Mouse (Mus musculus) CH12.LX (cell line): ENCODE measurements around the gene Stpg4. TPM values are rescaled to one million over a fixed set of nuclear protein-coding genes. Genes with fewer than 3 reads are reported as not detected.

Experiments used
- DNase-seq: peaks from one replicate; pipeline ENCODE4 v3.0.0-alpha.2; 2013; ENCODE audit errors: extremely low read depth
- H3K27ac ChIP-seq: 2 replicates; pipeline ENCODE4 v1.5.1; 2012; ENCODE audit warnings: low read depth, mild to moderate bottlenecking, control low read depth, moderate library complexity; ENCODE audit not compliant: insufficient read depth
- H3K27me3 ChIP-seq: replicated peaks from 2 replicates; pipeline ENCODE3; 2012; ENCODE audit warnings: inconsistent platforms
- H3K36me3 ChIP-seq, 2 experiments: replicated peaks in 1 of 2; 2 replicates each; pipeline versions ENCODE3 to v1.6.1; 2012; ENCODE audit warnings: inconsistent platforms in 1 of 2, low read length in 1 of 2, mild to moderate bottlenecking in 1 of 2, mixed read lengths in 1 of 2, moderate library complexity in 1 of 2; ENCODE audit not compliant: control insufficient read depth in 1 of 2, insufficient read depth in 1 of 2
- H3K4me1 ChIP-seq, 2 experiments: 2 replicates each; pipeline ENCODE4 v1.6.1; 2012; ENCODE audit warnings: inconsistent platforms in 1 of 2, moderate library complexity in 1 of 2; ENCODE audit not compliant: insufficient read depth in 2 of 2, control insufficient read depth in 1 of 2
- H3K4me2 ChIP-seq: 2 replicates; pipeline ENCODE4 v1.6.1; 2012; ENCODE audit warnings: low read depth, mild to moderate bottlenecking, control low read depth; ENCODE audit not compliant: poor library complexity, insufficient read depth, severe bottlenecking
- H3K4me3 ChIP-seq, 3 experiments: fragments of 150-350 bp in 1 of 3; sonication (generic) in 1 of 3; replicated peaks in 1 of 3; 2 replicates each; pipeline versions ENCODE3 to v1.5.1; 2011 to 2012; ENCODE audit warnings: low read depth in 2 of 3, low read length in 2 of 3, mild to moderate bottlenecking in 2 of 3, moderate library complexity in 2 of 3, control low read depth in 1 of 3, improper control_type of control experiment in 1 of 3, inconsistent platforms in 1 of 3, mixed read lengths in 1 of 3; ENCODE audit not compliant: poor library complexity in 1 of 3
- H3K79me2 ChIP-seq: replicated peaks from 2 replicates; pipeline ENCODE4 v1.6.1; 2012; ENCODE audit warnings: mild to moderate bottlenecking, moderate library complexity; ENCODE audit not compliant: control insufficient read depth, poor library complexity, insufficient read depth, severe bottlenecking; ENCODE audit errors: extremely low read depth
- H3K9ac ChIP-seq: 2 replicates; pipeline ENCODE4 v1.6.1; 2012; ENCODE audit warnings: low read depth, mild to moderate bottlenecking, control low read depth, moderate library complexity; ENCODE audit not compliant: insufficient read depth
- H3K9me3 ChIP-seq: replicated peaks from 2 replicates; pipeline ENCODE3; 2012; ENCODE audit warnings: low read length, inconsistent platforms, mixed read lengths
- BHLHE40 ChIP-seq: IDR thresholded peaks from 2 replicates; pipeline ENCODE4 v1.6.1; 2011; ENCODE audit warnings: mild to moderate bottlenecking, low read depth, low read length, improper control_type of control experiment
- CHD1 ChIP-seq: IDR thresholded peaks from 2 replicates; pipeline ENCODE4 v1.6.1; 2012; ENCODE audit warnings: low read depth, low read length, improper control_type of control experiment, inconsistent platforms
- CHD2 ChIP-seq: IDR thresholded peaks from 2 replicates; pipeline ENCODE4 v1.6.1; 2011; ENCODE audit warnings: low read length, improper control_type of control experiment
- CTCF ChIP-seq, 2 experiments: IDR thresholded peaks in 1 of 2; conservative IDR thresholded peaks in 1 of 2; 2 replicates each; pipeline ENCODE4 v1.5.1; 2011 to 2012; ENCODE audit warnings: low read depth in 2 of 2, low read length in 2 of 2, improper control_type of control experiment in 1 of 2, inconsistent platforms in 1 of 2, mild to moderate bottlenecking in 1 of 2, moderate library complexity in 1 of 2
- ELF1 ChIP-seq: IDR thresholded peaks from 2 replicates; pipeline ENCODE4 v1.6.1; 2014; ENCODE audit warnings: low read depth, mild to moderate bottlenecking, inconsistent platforms, low read length, improper control_type of control experiment
- EP300 ChIP-seq: IDR thresholded peaks from 2 replicates; pipeline ENCODE4 v1.6.1; 2011; ENCODE audit warnings: low read length, improper control_type of control experiment
- GABPA ChIP-seq: IDR thresholded peaks from 2 replicates; pipeline ENCODE4 v1.6.1; 2012; ENCODE audit warnings: low read depth, low read length, improper control_type of control experiment, inconsistent platforms; ENCODE audit not compliant: insufficient replicate concordance
- HCFC1 ChIP-seq: IDR thresholded peaks from 2 replicates; pipeline ENCODE4 v1.6.1; 2012; ENCODE audit warnings: low read depth, mild to moderate bottlenecking, inconsistent platforms, low read length, improper control_type of control experiment
- JUN ChIP-seq: IDR thresholded peaks from 2 replicates; pipeline ENCODE4 v1.6.1; 2011; ENCODE audit warnings: low read depth, mild to moderate bottlenecking, low read length, improper control_type of control experiment, moderate library complexity; ENCODE audit not compliant: insufficient read depth
- JUND ChIP-seq: conservative IDR thresholded peaks from 2 replicates; pipeline ENCODE4 v1.6.1; 2011; ENCODE audit warnings: low read depth, low read length, improper control_type of control experiment
- MAFK ChIP-seq: IDR thresholded peaks from 2 replicates; pipeline ENCODE4 v1.6.1; 2011; ENCODE audit warnings: low read length, improper control_type of control experiment; ENCODE audit not compliant: insufficient replicate concordance
- MAZ ChIP-seq: IDR thresholded peaks from 2 replicates; pipeline ENCODE4 v1.6.1; 2012; ENCODE audit warnings: low read depth, mild to moderate bottlenecking, inconsistent platforms, low read length, improper control_type of control experiment, moderate library complexity
- MXI1 ChIP-seq: IDR thresholded peaks from 2 replicates; pipeline ENCODE4 v1.6.1; 2011; ENCODE audit warnings: mild to moderate bottlenecking, low read depth, low read length, improper control_type of control experiment
- MYC ChIP-seq: IDR thresholded peaks from 2 replicates; pipeline ENCODE4 v1.6.1; 2011; ENCODE audit warnings: low read depth, mild to moderate bottlenecking, improper control_type of control experiment, low read length
- NELFE ChIP-seq: IDR thresholded peaks from 2 replicates; pipeline ENCODE4 v1.6.1; 2011; ENCODE audit warnings: low read depth, low read length, improper control_type of control experiment
- PAX5 ChIP-seq: IDR thresholded peaks from 2 replicates; pipeline ENCODE4 v1.6.1; 2012; ENCODE audit warnings: low read length, inconsistent platforms, mixed read lengths
- POLR2A ChIP-seq: IDR thresholded peaks from 2 replicates; pipeline ENCODE4 v1.6.1; 2011; ENCODE audit warnings: low read depth, mild to moderate bottlenecking, improper control_type of control experiment, low read length
- POLR2AphosphoS2 ChIP-seq: IDR thresholded peaks from 2 replicates; pipeline ENCODE4 v1.6.1; 2011; ENCODE audit warnings: low read depth, low read length, improper control_type of control experiment
- RAD21 ChIP-seq: IDR thresholded peaks from 2 replicates; pipeline ENCODE4 v1.6.1; 2011; ENCODE audit warnings: low read depth, mild to moderate bottlenecking, low read length, improper control_type of control experiment, moderate library complexity
- ZC3H11A ChIP-seq: IDR thresholded peaks from 2 replicates; pipeline ENCODE4 v1.6.1; 2012; ENCODE audit warnings: low read depth, mild to moderate bottlenecking, inconsistent platforms, low read length, improper control_type of control experiment
- ZNF384 ChIP-seq: IDR thresholded peaks from 2 replicates; pipeline ENCODE4 v1.6.1; 2012; ENCODE audit warnings: low read depth, low read length, improper control_type of control experiment, inconsistent platforms
- dilution Hi-C: fragments of 300-500 bp; cut with MboI; formaldehyde crosslinking; loops from 2 replicates; pipeline ENCODE4 v1.14.3; 2020; ENCODE audit warnings: low sequenced_read_pairs; ENCODE audit not compliant: extremely low pct_unique_long_range_greater_than_20kb, extremely low pct_ligation_motif_present
- in situ Hi-C: fragments of 300-500 bp; cut with MboI; formaldehyde crosslinking; loops from 3 replicates; pipeline ENCODE4 v1.14.3; 2019; ENCODE audit warnings: low sequenced_read_pairs, low pct_ligation_motif_present, low pct_unique_long_range_greater_than_20kb, mixed read lengths
- polyA plus RNA-seq: library from polyadenylated mRNA; unstranded; fragments of >175 nt; gene quantifications from 2 replicates; pipeline ENCODE4 v1.2.1, GENCODE M21; 2012; ENCODE audit warnings: low read depth; ENCODE audit not compliant: insufficient read length
- total RNA-seq, 2 experiments: library from RNA; depleted of rRNA; stranded (reverse); fragments of 300-350 nt in 1 of 2; fragments of >200 nt in 1 of 2; gene quantifications; 2 replicates each; pipeline ENCODE4 v1.2.3; 2012 to 2014

Stpg4 gene
- total and polyA plus RNA-seq, 3 experiments = not detected

- H3K27me3 ChIP-seq = no peaks in the 10 kb centered on the region
- no peak overlapping the region for H3K27ac ChIP-seq
- H3K36me3 ChIP-seq = peaks cover 0 to 40% of the 10 kb centered on the region in 2 experiments
- no peaks in the 10 kb centered on the region for H3K79me2 ChIP-seq
- TF ChIP-seq POLR2AphosphoS2 = no peak
- no peak for TF ChIP-seq POLR2A
- no peak for TF ChIP-seq PAX5
- no peak for TF ChIP-seq ZNF384
- no peak for TF ChIP-seq RAD21
- no peak for TF ChIP-seq MAFK
- no peak for TF ChIP-seq EP300
- TF ChIP-seq CHD1 = no peak
- no peak for TF ChIP-seq ZC3H11A
- TF ChIP-seq NELFE = no peak
- no peak for TF ChIP-seq CHD2
- TF ChIP-seq MAZ = no peak
- TF ChIP-seq HCFC1 = no peak
- TF ChIP-seq BHLHE40 = no peak
- TF ChIP-seq ELF1 = no peak
- TF ChIP-seq MXI1 = no peak
- no peak for TF ChIP-seq CTCF (conservative IDR thresholded peaks at IDR 0.05 in 1 of 2, IDR thresholded peaks at IDR 0.05 in 1 of 2; ENCODE audit: low read depth in 2 of 2, low read length in 2 of 2)
- no peak for TF ChIP-seq GABPA
- TF ChIP-seq JUND = no peak
- peaks cover 3 to 33% of the 10 kb centered on the region in 2 experiments; a peak in 3 of 4 replicates for H3K4me1 ChIP-seq
- dilution Hi-C loops (no loop called here), in situ Hi-C loops (no loop called here)
- no peak overlapping the region for H3K4me3 ChIP-seq
- no peak overlapping the region for H3K9ac ChIP-seq
- DNase-seq = no peak
- H3K4me2 ChIP-seq = no peak overlapping the region
- peaks cover 4% of the 10 kb centered on the region for H3K9me3 ChIP-seq
Measured at GRCm38 (mm10) chr17:87367228-87367627, 60.3 kb downstream of the Stpg4 start.

GRCm38 (mm10) chr17:87366520-87366919 is 61.0 kb downstream of the Stpg4 start:
- DNase-seq = no peak
- Histone ChIP-seq H3K4me3 (no peak overlapping the region), H3K79me2 (no peaks in the 10 kb centered on the region), H3K36me3 (peaks cover 0 to 45% of the 10 kb centered on the region in 2 experiments), H3K9me3 (peaks cover 4% of the 10 kb centered on the region), H3K27me3 (no peaks in the 10 kb centered on the region), H3K9ac (no peak overlapping the region), H3K4me2 (no peak overlapping the region), H3K4me1 (peaks cover 3 to 33% of the 10 kb centered on the region in 2 experiments; a peak in 3 of 4 replicates), H3K27ac (no peak overlapping the region)
- dilution Hi-C loops = no loop called here
- in situ Hi-C loops = no loop called here
- TF ChIP-seq MYC = no peak
- no peak for TF ChIP-seq JUN
- TF ChIP-seq, all 38 proteins: peak for 0
